Mouse (Mus musculus) thymus, postnatal 36 days (tissue): ENCODE measurements at regions not wholly inside any gene's neighbourhood (a gene's known extent, or its start where the extent isn't known, plus 50 kb on each side); places are given as distances from the start of the nearest gene placed in this dataset.

Source experiments
- DNase-seq, 2 experiments: peaks; one replicate each; pipeline ENCODE4 v3.0.0; 2022; ENCODE audit warnings: mixed read lengths in 2 of 2

DNA sequence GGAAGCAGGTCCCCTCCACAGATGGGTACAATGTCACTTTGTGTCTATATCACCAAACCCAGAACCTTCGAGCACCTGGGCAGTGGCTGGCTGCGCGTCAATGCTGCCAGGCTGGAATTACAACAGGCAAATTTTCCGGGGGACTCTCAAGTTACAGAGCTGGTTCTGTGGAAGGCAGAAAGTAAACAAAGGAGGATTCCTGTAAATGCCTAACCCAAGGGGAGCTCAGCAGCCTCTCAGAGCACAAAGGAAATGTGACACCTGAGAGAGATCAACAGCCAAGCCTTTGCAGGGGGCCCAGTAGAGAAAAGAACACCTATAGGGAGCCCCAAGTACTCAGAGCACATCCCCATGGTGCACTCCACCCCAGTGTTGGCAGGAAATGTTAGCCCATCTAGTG is 70.7 kb downstream of the Setd4 start:
- DNase-seq, result no peak

DNA sequence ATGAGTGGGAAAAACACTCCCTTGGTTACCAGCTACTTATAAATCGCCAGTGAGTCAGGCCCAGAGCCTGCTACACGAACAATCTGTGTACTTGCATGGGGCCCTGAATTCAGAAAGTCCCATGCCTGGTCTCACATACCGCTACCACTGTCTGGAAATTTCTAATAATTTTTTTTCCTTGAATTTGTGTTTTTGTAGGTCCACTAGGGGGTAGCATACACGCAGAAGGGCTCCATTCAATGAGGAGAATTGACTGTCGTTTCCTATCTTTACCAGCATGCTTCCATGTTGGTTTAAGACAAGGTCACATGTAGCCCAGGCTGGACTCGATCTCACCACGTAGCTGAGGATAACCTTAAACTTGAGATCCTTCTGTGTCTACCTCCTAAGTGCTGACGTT is 71.9 kb downstream of the Setd4 start:
- DNase-seq, result no peak

DNA sequence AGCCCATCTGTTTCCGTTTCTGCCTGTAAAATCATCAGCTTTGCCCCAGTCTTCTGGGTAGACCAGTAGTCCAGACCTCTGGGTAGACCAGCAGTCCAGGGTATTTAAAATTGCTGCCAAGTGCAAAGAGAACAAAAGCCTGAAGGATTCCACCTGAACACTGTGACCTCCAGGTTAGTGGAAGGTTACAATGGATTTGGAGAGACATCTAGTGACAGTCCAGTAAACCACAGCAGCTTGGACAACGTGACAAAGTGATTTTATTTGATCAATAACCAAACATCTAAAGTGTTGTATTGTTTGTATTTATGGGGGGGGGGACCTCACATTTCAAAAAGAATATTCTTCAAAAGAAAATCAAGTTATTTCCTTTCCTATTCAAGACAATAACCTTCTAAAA is 81.4 kb downstream of the Setd4 start:
- no peak for DNase-seq

DNA sequence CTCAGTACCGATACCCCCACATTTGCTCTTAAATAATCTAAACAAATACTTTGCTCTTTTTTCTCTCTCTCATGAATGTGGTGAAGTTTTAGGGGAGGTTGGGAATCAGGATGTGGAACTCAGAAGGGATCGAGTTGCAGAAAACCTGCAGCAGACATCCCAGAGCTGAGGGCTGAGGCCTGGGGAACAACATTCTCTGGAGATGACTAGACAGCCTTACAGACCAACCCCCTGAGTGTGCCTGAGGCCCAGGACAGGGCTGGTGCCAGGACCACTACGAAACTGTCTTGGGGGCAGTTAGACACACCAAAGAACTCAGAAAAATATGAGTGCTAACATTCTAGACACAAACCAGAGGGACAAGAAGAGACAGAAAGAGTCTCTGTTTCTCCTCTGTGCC is 83.4 kb downstream of the Setd4 start:
- DNase-seq, result no peak

DNA sequence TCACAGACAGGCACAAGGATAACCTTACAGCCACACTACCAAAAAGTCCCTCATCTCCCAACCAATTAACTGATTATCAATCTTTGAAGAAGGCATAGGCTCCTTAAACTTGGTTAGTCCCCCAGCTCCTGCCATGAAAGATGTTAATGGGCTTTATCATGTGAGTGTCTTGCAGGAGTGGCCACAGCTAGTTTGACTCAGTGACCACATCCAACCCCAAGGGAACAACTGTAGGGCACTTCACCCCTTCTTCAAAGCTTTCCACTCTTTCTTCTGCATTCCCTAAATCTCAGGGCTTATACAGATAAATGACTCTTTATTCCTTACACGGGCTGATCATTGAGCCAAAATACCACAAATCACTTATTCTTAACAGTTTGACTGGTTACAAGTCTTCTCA is 85.2 kb downstream of the Setd4 start:
- no peak for DNase-seq

DNA sequence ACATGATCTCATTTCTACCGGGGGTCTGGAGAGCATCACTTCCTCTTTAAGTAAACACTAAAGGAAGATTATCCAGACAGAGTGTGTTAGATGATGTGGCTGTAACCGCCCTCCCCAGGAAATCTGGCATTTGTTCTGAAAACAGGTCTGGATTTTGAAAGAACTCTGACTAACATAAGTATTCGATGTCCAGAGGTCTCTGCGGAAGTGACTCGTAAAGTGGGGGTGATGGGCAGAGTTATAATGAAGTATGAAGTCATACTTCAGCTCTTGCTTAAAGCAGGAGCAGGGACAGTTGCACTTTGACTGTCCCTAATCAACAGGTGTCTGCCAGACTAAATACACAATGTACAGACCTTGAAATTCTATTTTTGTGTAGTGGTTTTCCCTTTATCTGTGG is 87.1 kb downstream of the Setd4 start:
- no peak for DNase-seq

GRCm38 (mm10) chr16:93515456-93515941 is 88.4 kb downstream of the Setd4 start:
- no peak for DNase-seq

DNA sequence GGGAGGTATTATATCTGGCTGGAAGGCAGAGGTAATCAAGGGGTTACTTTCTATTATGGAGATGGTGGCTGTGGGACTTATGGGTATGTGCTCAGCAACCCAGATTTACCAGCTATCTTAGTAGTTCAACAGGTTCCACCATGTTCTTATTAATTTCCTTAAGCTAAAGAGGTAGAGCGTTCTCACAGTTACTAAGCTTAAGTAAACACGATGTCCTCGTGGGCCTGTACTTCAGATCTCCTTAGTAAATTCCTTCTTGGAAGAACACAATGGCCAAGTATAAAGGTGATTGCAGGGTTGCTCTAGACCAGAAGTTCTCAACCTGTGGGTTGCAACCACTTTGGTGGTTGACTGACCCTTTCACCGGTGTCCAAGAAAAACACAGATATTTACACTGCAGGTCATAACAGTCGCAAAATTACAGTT is 90.2 kb downstream of the Setd4 start:
- no peak for DNase-seq

DNA sequence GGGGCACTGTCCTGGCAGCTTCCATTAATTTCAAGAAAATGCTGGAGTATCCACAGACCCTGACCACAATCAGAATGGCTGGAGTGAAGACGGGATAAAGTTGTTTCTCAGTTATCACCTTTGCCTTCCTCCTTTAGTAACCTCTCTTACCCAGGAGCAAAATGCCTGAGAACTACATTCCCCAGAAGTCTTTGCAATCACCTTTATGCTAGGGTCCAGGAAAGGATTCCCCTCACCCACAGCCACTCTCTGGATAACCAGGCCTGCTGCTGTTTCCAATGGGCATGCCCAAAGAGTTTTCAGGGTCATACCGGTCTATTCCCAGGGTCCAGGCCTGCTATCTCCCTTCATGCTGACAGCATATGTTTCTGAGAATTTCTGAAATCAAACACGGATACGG is 91.9 kb downstream of the Setd4 start:
- no peak for DNase-seq

DNA sequence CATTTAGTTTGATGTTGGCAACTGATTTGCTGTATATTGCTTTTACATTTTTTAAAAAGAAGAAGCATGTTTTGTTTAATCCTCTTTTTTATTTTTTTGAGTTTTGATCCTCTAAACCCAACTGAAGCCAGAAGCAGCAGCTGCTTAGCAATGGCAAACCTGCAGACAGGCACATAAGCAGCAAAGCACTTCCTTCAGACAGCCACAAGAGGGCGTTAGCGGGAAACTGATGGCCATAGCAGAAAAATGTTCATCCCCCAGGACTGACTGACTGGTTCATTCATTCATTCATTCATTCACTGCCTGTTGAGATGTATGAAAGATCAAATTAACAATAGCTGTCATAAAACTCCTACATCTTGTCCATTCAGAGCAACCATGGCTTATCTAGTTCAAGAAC is 92.3 kb downstream of the Setd4 start:
- DNase-seq, result no peak

DNA sequence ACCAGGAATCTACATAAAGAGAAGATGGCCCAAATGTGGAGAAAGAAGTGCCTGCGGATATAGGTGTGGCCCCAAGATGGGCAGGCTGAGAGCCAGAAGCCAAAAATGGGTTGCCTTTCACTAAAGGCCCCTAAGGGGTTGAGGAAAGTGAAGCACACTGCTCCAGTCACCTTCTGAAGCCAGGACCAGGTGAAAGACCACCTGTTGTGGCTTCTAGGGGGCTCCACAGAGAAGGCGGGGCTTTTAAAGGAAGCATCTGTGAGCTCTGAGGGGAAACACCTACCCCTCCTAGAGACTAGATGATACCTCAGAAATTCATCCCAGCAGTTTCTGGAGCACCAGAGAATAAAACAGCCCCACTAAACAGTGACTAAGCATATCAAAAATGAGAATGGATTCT is 105.1 kb downstream of the Setd4 start:
- DNase-seq, result no peak

DNA sequence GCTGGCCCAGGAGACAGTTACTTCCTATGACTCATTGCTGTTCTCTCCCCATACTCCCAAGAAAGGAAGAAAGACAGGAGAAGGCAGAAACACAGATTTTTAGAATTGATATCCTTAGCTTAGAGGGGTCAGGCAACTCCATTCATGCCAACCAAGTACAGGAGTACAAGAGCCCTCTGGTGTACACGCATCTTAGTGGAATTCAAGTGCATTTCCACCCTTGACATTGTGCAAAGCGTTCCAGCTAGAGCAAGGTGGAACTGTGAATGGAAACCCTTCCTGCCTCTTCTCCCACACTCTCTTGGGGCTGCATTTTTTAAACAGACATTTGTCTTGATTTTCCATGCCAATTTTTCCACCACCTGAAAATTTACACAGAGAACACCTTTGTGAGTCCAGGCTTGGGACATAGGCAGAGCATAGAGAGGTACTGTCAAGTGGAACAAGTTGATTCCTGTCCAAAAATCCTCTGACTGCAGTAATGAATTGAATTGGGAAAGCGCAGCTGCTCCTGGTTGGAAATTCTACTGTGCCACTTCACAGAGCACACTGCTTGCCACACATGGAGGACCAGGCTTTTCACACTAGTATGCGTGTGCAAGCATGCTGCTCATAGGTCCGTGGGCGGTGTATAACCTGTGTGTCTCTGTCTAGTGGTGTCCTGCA is 110.4 kb downstream of the Setd4 start:
- DNase-seq, result no peak

- DNase-seq, result no peak
Observed at GRCm38 (mm10) chr16:93486646-93487550, 117.0 kb downstream of the Setd4 start.

DNA sequence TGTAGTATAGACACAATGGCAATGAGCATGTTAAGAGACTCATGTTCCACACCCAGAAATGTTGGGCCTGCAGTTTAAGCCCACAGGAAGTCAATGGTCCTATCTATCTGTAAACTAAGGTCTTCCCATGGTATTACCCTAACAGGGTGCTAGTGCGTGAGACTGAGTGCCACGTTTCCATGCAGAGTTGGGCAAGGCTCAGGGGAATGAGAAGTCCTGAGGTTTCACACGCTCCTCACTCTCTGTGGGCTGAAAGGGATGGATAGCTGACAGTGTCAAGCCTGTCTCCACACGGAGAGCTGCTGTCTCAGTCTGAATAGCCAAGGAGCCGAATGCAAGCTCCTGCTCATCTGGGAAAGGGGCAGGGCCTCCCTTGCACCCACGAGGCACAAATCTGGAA is 133.9 kb downstream of the Setd4 start:
- no peak for DNase-seq

DNA sequence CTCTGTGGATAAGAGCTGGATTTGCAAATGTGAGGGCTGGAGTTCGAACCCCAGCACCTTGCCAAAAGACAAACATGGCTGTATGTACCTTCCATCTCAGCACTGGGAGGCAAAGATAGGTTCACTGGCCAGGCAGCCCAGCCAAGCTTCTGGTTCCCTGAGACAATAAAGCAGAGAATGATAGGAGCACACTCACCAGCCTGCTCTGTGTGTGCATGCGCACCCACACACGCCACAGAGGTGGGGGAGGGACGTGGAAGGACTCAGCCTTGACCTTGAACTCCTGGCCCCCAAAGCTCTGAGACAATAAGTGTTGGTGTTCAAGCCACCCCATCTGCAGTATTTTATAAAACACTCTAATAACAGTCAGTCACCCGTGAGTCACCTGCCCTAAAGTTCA is 138.1 kb downstream of the Setd4 start:
- no peak for DNase-seq

- DNase-seq, result no peak
Observed at GRCm38 (mm10) chr16:93464898-93465297, 139.0 kb downstream of the Setd4 start.

DNA sequence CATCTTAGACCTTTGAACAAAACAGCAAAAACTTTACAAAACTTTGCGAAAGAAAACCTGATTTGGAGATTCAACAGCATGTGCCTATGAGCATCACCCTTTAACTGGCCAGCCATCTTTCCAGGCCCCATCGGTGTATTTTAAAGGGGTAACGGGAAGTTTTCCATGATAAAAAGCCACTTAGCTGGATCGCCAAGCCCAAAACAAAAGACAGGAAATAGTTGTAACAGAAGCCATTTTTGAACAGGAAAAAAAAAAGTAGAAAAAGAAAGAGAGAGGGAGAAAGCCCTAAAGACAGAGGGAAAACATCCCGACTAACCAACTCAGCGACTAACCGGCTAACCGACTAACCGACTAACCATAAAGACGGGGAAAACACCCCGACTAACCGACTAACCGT is 140.5 kb downstream of the Setd4 start:
- no peak for DNase-seq

- DNase-seq, result no peak
Observed at GRCm38 (mm10) chr16:93462286-93462610, 141.6 kb downstream of the Setd4 start.

GRCm38 (mm10) chr16:93461406-93462285 is 142.2 kb downstream of the Setd4 start:
- no peak for DNase-seq

DNA sequence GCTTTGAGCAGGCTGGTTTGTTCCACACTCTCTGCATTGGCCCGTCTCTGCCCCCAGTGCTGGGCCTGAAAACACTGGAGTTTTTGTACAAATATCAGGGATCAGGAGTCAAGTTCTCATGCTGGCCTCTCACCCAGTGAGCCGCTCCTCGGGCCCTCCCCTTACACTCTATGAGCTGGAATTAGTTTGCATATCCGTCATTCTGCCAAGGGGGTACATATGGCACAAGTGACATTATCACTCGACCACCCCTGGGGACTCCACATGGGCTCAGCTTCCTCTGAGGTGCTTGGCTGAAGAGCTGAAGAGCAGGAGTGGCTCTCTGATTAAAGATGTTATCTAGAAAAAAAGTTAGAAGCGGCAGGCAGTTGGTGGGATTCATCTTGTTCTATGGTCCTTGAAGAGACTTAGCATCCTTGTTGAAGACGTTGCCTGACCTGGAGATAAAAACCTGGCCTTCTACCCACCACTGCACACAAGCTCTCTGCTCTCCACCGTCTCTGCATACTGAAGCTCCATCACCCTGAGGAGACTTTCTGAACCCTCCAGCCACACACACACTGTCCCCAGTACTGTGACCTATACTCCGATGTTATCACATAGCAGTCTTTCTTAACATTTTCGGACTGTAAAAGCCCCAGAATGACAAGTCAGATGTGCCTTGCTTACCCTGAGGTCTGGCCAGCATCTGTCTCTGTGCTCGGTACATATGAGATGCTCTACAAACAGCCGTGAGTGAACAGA is 144.2 kb downstream of the Setd4 start:
- no peak for DNase-seq

DNA sequence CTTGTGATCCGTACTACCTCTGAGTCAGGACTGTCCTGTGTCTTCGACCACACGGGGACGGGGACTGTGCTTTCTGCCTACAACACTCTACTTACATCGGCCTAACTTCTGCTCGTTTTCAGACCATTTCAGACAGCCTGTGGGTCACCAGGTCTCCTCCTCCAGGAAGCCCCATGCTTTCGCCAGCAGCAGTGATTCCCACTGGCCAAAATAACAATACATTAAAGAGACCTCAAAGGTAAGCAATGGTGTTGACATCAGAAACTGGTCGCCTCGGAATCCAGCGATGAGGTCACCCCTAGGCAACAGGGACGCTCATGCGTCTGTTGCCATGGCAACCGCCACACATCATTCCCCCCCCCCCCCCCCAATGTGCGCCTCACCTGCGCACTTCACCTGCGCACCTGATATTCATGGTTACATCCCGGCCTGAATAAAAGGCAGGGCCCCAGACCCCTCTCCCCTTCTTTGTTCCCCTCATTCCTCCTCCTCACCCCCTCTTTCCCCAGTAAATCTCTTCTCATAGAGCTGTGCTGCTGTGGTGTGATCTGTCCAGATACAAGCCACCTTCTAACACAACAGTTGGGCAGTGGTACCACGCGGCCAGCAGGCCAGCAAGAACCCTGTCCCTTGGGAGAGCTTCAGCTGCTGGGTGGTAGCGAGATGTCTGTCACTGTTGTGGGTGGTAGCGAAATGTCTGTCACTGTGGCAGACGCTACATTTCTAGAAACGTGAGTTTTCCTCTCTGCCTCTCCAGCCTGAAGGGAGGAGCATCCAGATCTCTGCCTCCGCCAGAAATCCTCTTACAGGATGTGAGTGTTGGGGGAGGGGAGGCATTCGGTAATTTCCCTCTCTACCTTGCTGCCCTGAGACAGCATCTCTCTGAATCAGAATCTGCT is 145.0 kb downstream of the Setd4 start:
- DNase-seq, result no peak
